Mouse (Mus musculus) CH12.LX (cell line): ENCODE results near the gene Rer1.

Experiments
- CTCF ChIP-seq, 2 experiments: IDR thresholded peaks in 1 of 2; conservative IDR thresholded peaks in 1 of 2; 2 replicates each; pipeline ENCODE4 v1.5.1; 2011 to 2012; ENCODE audit warnings: low read depth in 2 of 2, low read length in 2 of 2, improper control_type of control experiment in 1 of 2, inconsistent platforms in 1 of 2, mild to moderate bottlenecking in 1 of 2, moderate library complexity in 1 of 2
- EP300 ChIP-seq: IDR thresholded peaks from 2 replicates; pipeline ENCODE4 v1.6.1; 2011; ENCODE audit warnings: low read length, improper control_type of control experiment
- MAZ ChIP-seq: IDR thresholded peaks from 2 replicates; pipeline ENCODE4 v1.6.1; 2012; ENCODE audit warnings: low read depth, mild to moderate bottlenecking, inconsistent platforms, low read length, improper control_type of control experiment, moderate library complexity
- POLR2A ChIP-seq: IDR thresholded peaks from 2 replicates; pipeline ENCODE4 v1.6.1; 2011; ENCODE audit warnings: low read depth, mild to moderate bottlenecking, improper control_type of control experiment, low read length
- POLR2AphosphoS2 ChIP-seq: IDR thresholded peaks from 2 replicates; pipeline ENCODE4 v1.6.1; 2011; ENCODE audit warnings: low read depth, low read length, improper control_type of control experiment
- SMC3 ChIP-seq: IDR thresholded peaks from 2 replicates; pipeline ENCODE4 v1.6.1; 2011; ENCODE audit warnings: low read depth, low read length, improper control_type of control experiment
- USF2 ChIP-seq: conservative IDR thresholded peaks from 2 replicates; pipeline ENCODE4 v1.6.1; 2011; ENCODE audit warnings: low read depth, low read length, improper control_type of control experiment

DNA sequence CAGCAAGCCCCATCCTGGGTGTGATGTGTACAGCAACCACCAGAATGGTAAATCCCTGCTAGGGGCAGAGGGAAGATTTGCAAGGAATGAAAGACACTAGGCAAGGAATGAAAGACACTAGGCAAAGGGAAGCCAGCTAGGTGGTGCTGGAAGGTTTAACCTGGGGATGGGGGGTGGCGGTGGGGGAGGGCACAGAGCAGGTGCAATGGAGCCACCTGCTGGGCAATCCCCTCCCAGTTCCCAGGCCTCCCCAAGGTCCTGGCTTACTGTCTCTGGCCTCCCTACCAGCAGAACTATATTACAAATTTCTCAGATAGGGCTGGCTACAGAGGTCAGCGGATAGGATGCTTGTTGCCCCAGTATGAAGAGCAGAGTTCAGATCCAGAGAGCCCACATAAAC is 21.7 kb downstream of the Rer1 start:
- TF ChIP-seq POLR2A (no peak), USF2 (no peak), CTCF (conservative IDR thresholded peaks at IDR 0.05 in 1 of 2, IDR thresholded peaks at IDR 0.05 in 1 of 2; ENCODE audit: low read depth in 2 of 2, low read length in 2 of 2) (peak in 1 of 2 experiments; percentile 62; a peak in 2 of 4 replicates), MAZ (no peak), SMC3 (peak; percentile 61), POLR2AphosphoS2 (no peak), EP300 (no peak)
